Mouse (Mus musculus) bone marrow, adult 2 months (tissue): Measurements from ENCODE around the gene Mrpl22.

Experiments
- CTCF ChIP-seq: fragments of 200-500 bp; IDR thresholded peaks from 2 replicates; pipeline ENCODE4 v1.5.1; 2011; ENCODE audit warnings: low read length, control low read depth; ENCODE audit not compliant: control insufficient read depth, insufficient read depth
- POLR2A ChIP-seq: fragments of 200-500 bp; IDR thresholded peaks from 2 replicates; pipeline ENCODE4 v1.6.1; 2011; ENCODE audit warnings: low read depth, mild to moderate bottlenecking, control low read depth, low read length, borderline replicate concordance; ENCODE audit not compliant: control insufficient read depth

- TF ChIP-seq CTCF (no peak), POLR2A (no peak)
These were observed 27.2 kb downstream of the Mrpl22 start for GRCm38 (mm10) chr11:58198663-58199062.
